Mouse (Mus musculus) erythroblast, embryonic 14.5 days (primary cell): ENCODE measurements around the gene Gm38392.

ENCODE experiments used
- GATA1 ChIP-seq: IDR thresholded peaks from 2 replicates; pipeline ENCODE4 v1.6.1; 2012; ENCODE audit warnings: low read length, inconsistent platforms, mixed read lengths
- TAL1 ChIP-seq: IDR thresholded peaks from 3 replicates; pipeline ENCODE4 v1.6.1; 2012; ENCODE audit warnings: low read length, inconsistent platforms, mixed read lengths

DNA sequence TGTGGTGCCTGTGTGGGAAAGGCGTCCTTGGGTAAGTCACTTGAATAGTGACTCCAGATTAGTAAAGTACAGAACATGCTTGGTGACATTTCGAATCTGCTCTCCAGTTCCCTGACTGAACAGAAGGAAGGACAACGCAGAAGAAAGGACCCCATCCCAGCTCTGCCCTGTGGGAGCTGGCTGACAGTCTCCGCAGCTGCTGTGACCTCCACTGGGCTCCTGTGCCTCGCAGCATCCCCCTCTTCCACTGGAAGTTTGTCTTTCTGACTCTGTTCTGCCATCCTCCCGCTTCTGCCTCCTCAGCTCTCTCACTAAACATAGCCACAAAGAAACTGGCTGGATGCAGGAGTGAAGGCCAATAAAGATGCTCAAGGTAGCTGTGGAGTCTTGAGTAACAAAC lies 84.0 kb downstream of the Gm38392 start:
- TF ChIP-seq GATA1 (no peak), TAL1 (no peak)
